Mouse (Mus musculus) midbrain, embryonic 10.5 days (tissue): ENCODE measurements around the gene Med24. TPM values are rescaled to one million over a fixed set of nuclear protein-coding genes. Genes with fewer than 3 reads are reported as not detected.

Experiments
- DNase-seq: peaks from one replicate; pipeline ENCODE4 v3.0.0-alpha.2; 2017; ENCODE audit warnings: low spot score
- H3K27ac ChIP-seq: fragments of 300-500 bp; sonication (generic); replicated peaks from 2 replicates; pipeline ENCODE4 v1.5.1; 2016; ENCODE audit warnings: mild to moderate bottlenecking
- H3K27me3 ChIP-seq: fragments of 300-500 bp; sonication (generic); 2 replicates; pipeline ENCODE4 v1.6.1; 2016; ENCODE audit warnings: low read depth, mild to moderate bottlenecking; ENCODE audit not compliant: poor library complexity, severe bottlenecking
- H3K36me3 ChIP-seq: fragments of 300-500 bp; sonication (generic); 2 replicates; pipeline ENCODE4 v1.6.1; 2016; ENCODE audit warnings: mild to moderate bottlenecking, moderate library complexity
- H3K4me1 ChIP-seq: fragments of 300-500 bp; sonication (generic); 2 replicates; pipeline ENCODE4 v1.6.1; 2016
- H3K4me3 ChIP-seq: fragments of 300-500 bp; sonication (generic); 2 replicates; pipeline ENCODE4 v1.5.1; 2016; ENCODE audit warnings: mild to moderate bottlenecking, moderate library complexity
- H3K9me3 ChIP-seq: fragments of 300-500 bp; sonication (generic); replicated peaks from 2 replicates; pipeline ENCODE4 v1.6.1; 2016; ENCODE audit warnings: mild to moderate bottlenecking
- WGBS: fragments of 180-500 bp; shearing (Covaris S2); methylation state at CpG from one replicate; pipeline ENCODE4 v1.1.7; 2016; 5-methylcytosine and 5-hydroxymethylcytosine counted together
- polyA plus RNA-seq: library from polyadenylated mRNA; unstranded; fragments of >200 nt; fragmentation: Nextera tagmentation; extraction: Ambion mirVana; gene quantifications from 2 replicates; pipeline ENCODE4 v1.2.1, GENCODE M21; 2016

Gene Med24
- polyA plus RNA-seq, 1 experiment from 2014 or later: 74.1 TPM

DNA sequence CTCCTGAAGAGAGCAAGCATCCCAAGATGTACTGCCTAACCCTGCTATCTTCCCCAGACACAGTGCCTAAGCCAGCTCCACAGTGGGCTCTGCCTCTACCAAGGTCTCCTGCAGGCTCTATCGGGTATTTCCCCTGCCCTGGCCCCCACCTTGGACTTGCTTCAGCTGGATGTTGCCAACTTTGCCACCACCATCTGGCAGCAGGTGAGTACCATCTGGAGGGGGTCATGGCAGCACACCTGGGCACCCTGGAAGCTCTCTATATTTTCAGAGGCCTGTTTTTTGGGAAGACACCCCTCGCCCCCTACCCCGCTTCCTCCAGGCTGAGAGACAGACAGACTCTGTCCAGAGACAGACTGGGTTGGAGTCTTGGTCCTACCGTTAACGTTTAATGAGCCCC, 26.9 kb downstream of the Med24 start:
- Histone ChIP-seq H3K36me3 (peaks cover 37% of the 10 kb centered on the region), H3K27me3 (peaks cover 20% of the 10 kb centered on the region), H3K4me1 (no peaks in the 10 kb centered on the region), H3K9me3 (no peaks in the 10 kb centered on the region), H3K27ac (no peak overlapping the region), H3K4me3 (no peak overlapping the region)
- 76% methylated on average over 5 of the region's 5 CpGs for WGBS
- DNase-seq: no peak

- peaks cover 20% of the 10 kb centered on the region for H3K27me3 ChIP-seq
- WGBS: 48% methylated on average over 10 of the region's 10 CpGs
- no peaks in the 10 kb centered on the region for H3K9me3 ChIP-seq
- no peaks in the 10 kb centered on the region for H3K4me1 ChIP-seq
- no peak within 1 kb of the TSS for H3K4me3 ChIP-seq
- 0 out of 2 replicates have a peak within 1 kb of the TSS, but pooled peaks have one; percentile 6 for H3K27ac ChIP-seq
- no peak for DNase-seq
- H3K36me3 ChIP-seq: peaks cover 37% of the 10 kb centered on the region
Observed at GRCm38 (mm10) chr11:98701213-98701670, 28.0 kb downstream of the Med24 start, which contains the start of gene Csf3. Gene Csf3 (plus strand): TSS chr11:98701263.

GRCm38 (mm10) chr11:98699911-98700310, 29.3 kb downstream of the Med24 start:
- peaks cover 20% of the 10 kb centered on the region for H3K27me3 ChIP-seq
- peaks cover 37% of the 10 kb centered on the region for H3K36me3 ChIP-seq
- H3K9me3 ChIP-seq: no peaks in the 10 kb centered on the region
- no peak overlapping the region for H3K27ac ChIP-seq
- peak; percentile 63 for DNase-seq
- H3K4me3 ChIP-seq: no peak overlapping the region
- no peaks in the 10 kb centered on the region for H3K4me1 ChIP-seq
- 40% methylated on average over 4 of the region's 4 CpGs for WGBS

- Histone ChIP-seq H3K27ac (no peak overlapping the region), H3K27me3 (peaks cover 20% of the 10 kb centered on the region), H3K4me3 (no peak overlapping the region), H3K4me1 (no peaks in the 10 kb centered on the region), H3K9me3 (no peaks in the 10 kb centered on the region), H3K36me3 (peaks cover 37% of the 10 kb centered on the region)
- no peak for DNase-seq
- WGBS: 87% methylated on average over 16 of the region's 16 CpGs
Observed at GRCm38 (mm10) chr11:98698849-98699640, 30.2 kb downstream of the Med24 start.

DNA sequence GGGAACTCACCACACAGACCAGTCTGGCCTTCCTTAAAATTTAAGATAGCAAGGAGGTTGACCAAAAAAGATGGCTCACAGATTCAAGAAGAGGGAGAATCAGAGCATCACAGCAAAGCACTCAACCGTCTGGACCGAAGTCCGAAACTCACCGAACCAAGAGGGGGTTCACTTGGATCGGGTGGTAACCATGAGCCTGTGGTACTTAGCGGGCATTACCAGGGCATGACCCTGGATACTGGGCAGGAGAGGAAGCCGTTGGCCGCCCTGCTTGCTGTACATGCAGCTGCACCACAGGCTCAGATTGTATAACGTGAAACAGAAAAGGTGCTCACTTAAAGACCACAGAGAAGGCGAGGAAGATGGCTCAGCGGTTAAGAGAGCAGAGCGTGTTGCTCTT, 32.0 kb downstream of the Med24 start:
- Histone ChIP-seq H3K4me3 (no peak overlapping the region), H3K36me3 (peaks cover 52% of the 10 kb centered on the region), H3K4me1 (no peaks in the 10 kb centered on the region), H3K27me3 (peaks cover 19% of the 10 kb centered on the region), H3K27ac (no peak overlapping the region), H3K9me3 (no peaks in the 10 kb centered on the region)
- DNase-seq: no peak
- WGBS: 90% methylated on average over 12 of the region's 12 CpGs

DNA sequence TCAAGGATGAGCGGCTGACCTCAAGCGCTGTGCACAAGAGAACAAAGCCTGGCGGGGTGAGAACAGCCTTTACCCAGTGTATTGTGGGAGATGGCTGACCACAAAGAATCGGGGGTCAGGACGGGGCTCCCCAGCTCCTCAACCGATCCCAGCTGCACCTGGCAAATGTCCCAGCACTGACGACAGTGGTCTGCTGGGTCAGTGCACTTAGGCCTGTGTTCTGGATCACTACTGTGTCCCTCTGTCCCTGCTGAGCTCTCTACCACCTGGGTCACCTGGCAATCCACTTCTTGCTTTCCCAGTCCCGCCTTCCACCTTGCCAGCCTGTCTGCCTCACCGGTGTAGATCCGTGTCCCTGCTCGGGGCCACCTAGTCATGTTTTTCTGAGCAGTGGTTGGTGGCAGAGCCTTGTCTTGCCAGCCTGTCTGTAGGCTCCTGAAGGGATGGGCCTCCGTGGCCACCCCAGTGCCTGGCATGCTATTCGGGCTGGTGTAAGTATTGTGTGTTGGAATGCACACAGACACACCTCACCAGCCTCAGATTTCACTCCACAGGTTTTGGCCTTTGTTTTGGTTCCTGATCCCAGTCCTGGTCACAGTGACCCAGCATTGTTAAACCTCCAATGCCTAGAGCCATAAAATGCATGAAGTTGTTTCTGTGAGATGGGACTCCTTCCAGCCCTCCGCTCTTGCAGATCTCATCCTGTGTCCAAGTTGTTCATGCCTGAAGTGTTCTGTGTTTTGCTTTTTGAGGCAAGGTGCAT, 32.6 kb downstream of the Med24 start:
- Histone ChIP-seq H3K27ac (no peak overlapping the region), H3K27me3 (peaks cover 13% of the 10 kb centered on the region), H3K36me3 (peaks cover 58% of the 10 kb centered on the region), H3K4me3 (no peak overlapping the region), H3K9me3 (no peaks in the 10 kb centered on the region), H3K4me1 (no peaks in the 10 kb centered on the region)
- 90% methylated on average over 14 of the region's 14 CpGs for WGBS
- DNase-seq: no peak

GRCm38 (mm10) chr11:98695408-98695807, 33.8 kb downstream of the Med24 start:
- no peak for DNase-seq
- Histone ChIP-seq H3K27ac (no peak overlapping the region), H3K4me1 (no peaks in the 10 kb centered on the region), H3K36me3 (peaks cover 71% of the 10 kb centered on the region), H3K4me3 (no peak overlapping the region), H3K27me3 (peaks cover under 1% of the 10 kb centered on the region; the same call in 1 of the 2 replicates), H3K9me3 (no peaks in the 10 kb centered on the region)
- WGBS: 78% methylated on average over 14 of the region's 14 CpGs

GRCm38 (mm10) chr11:98694301-98694700, 34.9 kb downstream of the Med24 start:
- Histone ChIP-seq H3K27me3 (no peaks in the 10 kb centered on the region), H3K36me3 (peaks cover 82% of the 10 kb centered on the region), H3K9me3 (no peaks in the 10 kb centered on the region), H3K4me1 (no peaks in the 10 kb centered on the region), H3K27ac (no peak overlapping the region), H3K4me3 (no peak overlapping the region)
- DNase-seq: no peak
- WGBS: 86% methylated on average over 9 of the region's 9 CpGs

DNA sequence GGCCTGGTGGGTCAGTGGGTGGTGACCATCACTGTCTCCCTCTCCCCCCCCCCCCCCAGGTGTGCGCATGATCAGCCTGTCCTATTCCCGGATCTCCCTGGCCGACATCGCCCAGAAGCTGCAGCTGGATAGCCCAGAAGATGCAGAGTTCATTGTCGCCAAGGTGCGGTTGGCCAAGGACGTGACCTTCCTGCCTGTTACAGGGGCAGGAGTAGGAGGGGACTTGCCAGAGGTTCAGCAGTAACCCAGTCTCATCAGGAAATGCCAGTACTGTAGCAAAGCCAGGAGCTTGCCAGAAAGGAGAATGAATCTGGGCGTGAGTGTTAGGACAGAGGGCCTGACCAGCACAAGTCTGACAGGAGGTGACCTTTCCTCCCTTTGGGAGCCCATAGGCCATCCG, 35.5 kb downstream of the Med24 start:
- no peak overlapping the region for H3K4me3 ChIP-seq
- DNase-seq: no peak
- peaks cover 85% of the 10 kb centered on the region for H3K36me3 ChIP-seq
- no peaks in the 10 kb centered on the region for H3K27me3 ChIP-seq
- no peaks in the 10 kb centered on the region for H3K4me1 ChIP-seq
- 93% methylated on average over 9 of the region's 9 CpGs for WGBS
- no peaks in the 10 kb centered on the region for H3K9me3 ChIP-seq
- no peak overlapping the region for H3K27ac ChIP-seq

DNA sequence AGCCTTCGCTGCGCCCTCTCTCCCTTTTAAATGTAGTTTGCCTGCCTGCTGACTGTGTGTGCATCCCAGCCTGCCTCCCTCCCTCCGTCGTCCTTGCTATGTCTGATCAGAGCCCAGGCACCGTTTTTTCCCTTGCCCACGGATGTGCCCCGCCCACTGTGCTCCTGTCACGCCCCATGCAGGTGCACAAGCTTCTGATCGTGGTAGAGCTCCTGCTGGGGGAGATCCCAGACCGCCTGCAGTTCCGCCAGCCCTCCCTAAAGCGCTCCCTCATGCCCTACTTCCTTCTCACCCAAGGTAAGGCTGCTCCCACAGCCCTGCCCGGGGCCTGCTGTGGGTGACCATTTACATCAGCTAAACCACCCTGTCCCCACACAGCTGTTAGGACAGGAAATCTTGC, 36.0 kb downstream of the Med24 start:
- peaks cover 90% of the 10 kb centered on the region for H3K36me3 ChIP-seq

DNA sequence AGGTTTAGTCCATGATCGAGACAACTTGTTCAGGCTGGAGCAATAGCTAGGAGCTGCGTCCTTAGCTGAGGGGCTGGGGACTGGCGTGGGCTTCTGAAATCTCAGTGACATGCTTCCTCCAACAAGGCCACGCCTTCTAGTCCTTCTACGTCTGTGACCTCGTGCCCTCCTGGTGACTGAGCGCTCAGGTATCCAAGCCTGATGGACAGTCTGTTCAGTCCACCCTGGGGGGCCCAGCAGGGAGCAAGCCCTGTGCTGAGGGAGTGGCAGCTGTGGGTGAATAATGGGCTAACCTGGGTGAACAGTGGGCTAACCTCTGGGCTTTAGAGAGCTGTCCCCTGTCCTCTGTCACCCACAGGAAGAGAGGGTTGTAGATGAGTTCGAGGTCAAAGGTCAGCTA, 41.2 kb downstream of the Med24 start:
- no peaks in the 10 kb centered on the region for H3K9me3 ChIP-seq
- H3K4me1 ChIP-seq: peaks cover 11% of the 10 kb centered on the region
- H3K4me3 ChIP-seq: no peak overlapping the region
- DNase-seq: no peak
- no peaks in the 10 kb centered on the region for H3K27me3 ChIP-seq
- WGBS: 85% methylated on average over 8 of the region's 8 CpGs
- peaks cover 83% of the 10 kb centered on the region for H3K36me3 ChIP-seq
- H3K27ac ChIP-seq: no peak overlapping the region

More for the DNA sequence above, 36.0 kb downstream of the Med24 start:
- Histone ChIP-seq H3K27me3 (no peaks in the 10 kb centered on the region), H3K9me3 (no peaks in the 10 kb centered on the region), H3K27ac (no peak overlapping the region), H3K4me1 (no peaks in the 10 kb centered on the region), H3K4me3 (0 out of 2 replicates have a peak overlapping the region, but pooled peaks have one; percentile 1)
- 82% methylated on average over 13 of the region's 13 CpGs for WGBS
- no peak for DNase-seq

DNA sequence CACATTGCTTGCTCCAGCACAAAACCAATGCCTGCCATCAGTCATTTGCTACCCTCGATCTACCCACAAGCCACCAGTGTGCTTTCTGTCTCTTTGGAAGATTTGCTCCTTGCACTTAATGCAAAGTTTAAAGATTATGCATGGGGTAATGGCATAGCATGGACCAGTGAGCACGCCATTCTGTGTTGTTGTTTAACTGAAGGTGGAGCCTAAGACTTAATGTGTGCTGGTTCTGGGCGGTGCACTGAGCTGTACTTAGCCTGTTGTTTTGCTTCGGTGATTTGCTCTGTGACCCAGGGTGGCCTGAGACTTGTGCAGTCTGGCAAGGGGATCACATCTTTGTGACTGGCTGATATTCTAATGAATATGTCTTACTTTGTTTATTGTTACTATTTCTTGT, 42.3 kb downstream of the Med24 start:
- Histone ChIP-seq H3K9me3 (no peaks in the 10 kb centered on the region), H3K36me3 (peaks cover 73% of the 10 kb centered on the region), H3K4me3 (no peak overlapping the region), H3K27me3 (no peaks in the 10 kb centered on the region), H3K4me1 (peaks cover 12% of the 10 kb centered on the region), H3K27ac (no peak overlapping the region)
- no peak for DNase-seq
- 95% methylated on average over 4 of the region's 4 CpGs for WGBS

DNA sequence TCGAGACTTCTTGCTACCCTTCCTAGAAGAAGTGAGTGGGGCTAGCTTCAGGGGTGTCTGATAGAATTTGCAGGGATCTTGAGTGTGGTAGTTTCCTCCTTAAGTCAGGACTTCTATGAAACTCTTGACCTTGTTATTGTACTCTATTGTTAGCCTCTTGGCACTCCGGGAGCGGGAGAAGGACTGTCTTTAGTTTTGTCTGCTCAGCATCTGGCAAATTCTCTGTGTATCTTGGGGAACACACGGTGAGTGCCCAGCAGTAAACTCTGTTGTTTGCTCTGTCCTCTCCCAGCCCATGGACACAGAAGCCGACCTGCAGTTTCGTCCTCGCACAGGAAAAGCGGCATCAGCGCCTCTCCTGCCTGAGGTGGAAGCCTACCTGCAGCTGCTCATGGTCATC, 43.6 kb downstream of the Med24 start:
- Histone ChIP-seq H3K36me3 (peaks cover 59% of the 10 kb centered on the region), H3K27me3 (no peaks in the 10 kb centered on the region), H3K4me1 (peaks cover 19% of the 10 kb centered on the region), H3K4me3 (no peak overlapping the region), H3K9me3 (no peaks in the 10 kb centered on the region), H3K27ac (no peak overlapping the region)
- WGBS: 94% methylated on average over 9 of the region's 9 CpGs
- no peak for DNase-seq
